Mouse (Mus musculus): Measurements from ENCODE around the gene Psip1. TPM values are rescaled to one million over a fixed set of nuclear protein-coding genes. Genes with fewer than 3 reads are reported as not detected.
"Not testable (repeated sequence)": the region's sequence is repeated elsewhere in the genome, so short reads cannot be mapped to it uniquely, and the experiment has no call there.

Gene Psip1
- total RNA-seq, 2 experiments from 2014 or later, result 182 to 200 TPM

GRCm38 (mm10) chr4:83512644-83513043 is 26.4 kb upstream of the Psip1 start:
- DNase-seq (ENCODE audit: low spot score in 2 of 2), result no peak
- intact Hi-C loops (cut with DNase I), result no loop called here

GRCm38 (mm10) chr4:83512217-83512616 is 26.0 kb upstream of the Psip1 start:
- intact Hi-C loops (cut with DNase I), result no loop called here
- no peak for DNase-seq (ENCODE audit: low spot score in 2 of 2)

GRCm38 (mm10) chr4:83511083-83511482 is 24.8 kb upstream of the Psip1 start:
- intact Hi-C loops (cut with DNase I), result no loop called here

GRCm38 (mm10) chr4:83509600-83509999 is 23.3 kb upstream of the Psip1 start:
- intact Hi-C loops (cut with DNase I), result no loop called here
- no peak for DNase-seq (ENCODE audit: low spot score in 2 of 2)

More at GRCm38 (mm10) chr4:83511083-83511482, 24.8 kb upstream of the Psip1 start:
- no peak for DNase-seq (ENCODE audit: low spot score in 2 of 2)

- DNase-seq (ENCODE audit: low spot score in 2 of 2), result no peak
- intact Hi-C loops (cut with DNase I), result no loop called here
Observed at GRCm38 (mm10) chr4:83501037-83501430, 14.8 kb upstream of the Psip1 start.

GRCm38 (mm10) chr4:83500154-83501036 is 14.1 kb upstream of the Psip1 start:
- intact Hi-C loops (cut with DNase I), result no loop called here
- DNase-seq (ENCODE audit: low spot score in 2 of 2), result peak; percentile 23

- intact Hi-C loops (cut with DNase I); DNase-seq (ENCODE audit: low spot score in 2 of 2): not testable (repeated sequence)
Observed at GRCm38 (mm10) chr4:83497013-83497412, 10.8 kb upstream of the Psip1 start.

- intact Hi-C loops (cut with DNase I), result no loop called here
- DNase-seq (ENCODE audit: low spot score in 2 of 2), result no peak
Observed at GRCm38 (mm10) chr4:83493112-83493511, 6.9 kb upstream of the Psip1 start.

GRCm38 (mm10) chr4:83489121-83489520 is 2.9 kb upstream of the Psip1 start:
- intact Hi-C loops (cut with DNase I), result loop anchor here (5.0 kb wide), 2 partner anchors 38 to 83 kb away; partner anchors contain the start of gene Ccdc171
- DNase-seq (ENCODE audit: low spot score in 2 of 2), result no peak

- intact Hi-C loops (cut with DNase I), result loop anchor here (5.0 kb wide), 2 partner anchors 42 to 87 kb away; partner anchors contain the start of gene Ccdc171
- peak; percentile 89 to 94 for DNase-seq (ENCODE audit: low spot score in 2 of 2)
Observed at GRCm38 (mm10) chr4:83485735-83486116, 533 bp downstream of the Psip1 start.

GRCm38 (mm10) chr4:83485250-83485649 is 1.0 kb downstream of the Psip1 start:
- intact Hi-C loops (cut with DNase I), result loop anchor here (5.0 kb wide), 2 partner anchors 42 to 87 kb away; partner anchors contain the start of gene Ccdc171
- DNase-seq (ENCODE audit: low spot score in 2 of 2), result no peak

- no peak for DNase-seq (ENCODE audit: low spot score in 2 of 2)
Observed at GRCm38 (mm10) chr4:83468208-83468607, 18.1 kb downstream of the Psip1 start.

GRCm38 (mm10) chr4:83467615-83468014 is 18.6 kb downstream of the Psip1 start:
- intact Hi-C loops (cut with DNase I), result no loop called here

More at GRCm38 (mm10) chr4:83468208-83468607, 18.1 kb downstream of the Psip1 start:
- intact Hi-C loops (cut with DNase I), result no loop called here

GRCm38 (mm10) chr4:83464827-83465226 is 21.4 kb downstream of the Psip1 start:
- DNase-seq (ENCODE audit: low spot score in 2 of 2), result no peak
- intact Hi-C loops (cut with DNase I), result no loop called here

More at GRCm38 (mm10) chr4:83467615-83468014, 18.6 kb downstream of the Psip1 start:
- no peak for DNase-seq (ENCODE audit: low spot score in 2 of 2)

- intact Hi-C loops (cut with DNase I), result no loop called here
- DNase-seq (ENCODE audit: low spot score in 2 of 2), result no peak
Observed at GRCm38 (mm10) chr4:83460106-83460505, 26.2 kb downstream of the Psip1 start.

GRCm38 (mm10) chr4:83450785-83451184 is 35.5 kb downstream of the Psip1 start:
- no peak for DNase-seq (ENCODE audit: low spot score in 2 of 2)
- intact Hi-C loops (cut with DNase I), result no loop called here

GRCm38 (mm10) chr4:83441050-83441449 is 45.2 kb downstream of the Psip1 start:
- no peak for DNase-seq (ENCODE audit: low spot score in 2 of 2)
- intact Hi-C loops (cut with DNase I), result no loop called here

- no peak for DNase-seq (ENCODE audit: low spot score in 2 of 2)
- intact Hi-C loops (cut with DNase I), result no loop called here
Observed at GRCm38 (mm10) chr4:83439045-83439444, 47.2 kb downstream of the Psip1 start.

- intact Hi-C loops (cut with DNase I), result no loop called here
Observed at GRCm38 (mm10) chr4:83438116-83438515, 48.1 kb downstream of the Psip1 start.

GRCm38 (mm10) chr4:83436375-83436774 is 49.9 kb downstream of the Psip1 start:
- no peak for DNase-seq (ENCODE audit: low spot score in 2 of 2)
- intact Hi-C loops (cut with DNase I), result no loop called here

More at GRCm38 (mm10) chr4:83438116-83438515, 48.1 kb downstream of the Psip1 start:
- DNase-seq (ENCODE audit: low spot score in 2 of 2), result no peak

- intact Hi-C loops (cut with DNase I), result no loop called here
- no peak for DNase-seq (ENCODE audit: low spot score in 2 of 2)
Observed at GRCm38 (mm10) chr4:83432901-83433300, 53.4 kb downstream of the Psip1 start.

Data from left cerebral cortex, postnatal 14 days (tissue).